Mouse (Mus musculus): ENCODE measurements around the gene Adrm1. TPM values are rescaled to one million over a fixed set of nuclear protein-coding genes. Genes with fewer than 3 reads are reported as not detected.

Adrm1 gene
- total and polyA plus RNA-seq, 3 experiments, result 287 to 312 TPM; not detected in 1

- H3K9me3 ChIP-seq (replicated peaks; ENCODE audit: insufficient read depth, low read length), result no peaks in the 10 kb centered on the region
- no peaks in the 10 kb centered on the region for H3K4me1 ChIP-seq (ENCODE audit: control insufficient read depth in 1 of 2, insufficient read depth in 2 of 2, low read length in 2 of 2)
- H3K9ac ChIP-seq (ENCODE audit: control insufficient read depth, low read depth, low read length, poor library complexity, severe bottlenecking), result no peak overlapping the region
- DNase-seq (ENCODE audit: low read depth, low spot score), result no peak
- H3K79me2 ChIP-seq (ENCODE audit: control insufficient read depth, insufficient read depth, low read length, poor library complexity), result no peaks in the 10 kb centered on the region
- no peak for TF ChIP-seq TCF12 (IDR thresholded peaks at IDR 0.05; ENCODE audit: low read depth, low read length)
- TF ChIP-seq TAL1 (IDR thresholded peaks at IDR 0.05; ENCODE audit: low read length), result no peak
- no peak for TF ChIP-seq RAD21 (IDR thresholded peaks at IDR 0.05; ENCODE audit: low read depth, low read length)
- TF ChIP-seq BHLHE40 (IDR thresholded peaks at IDR 0.05; ENCODE audit: borderline replicate concordance, low read depth, low read length), result no peak
- no peak for TF ChIP-seq ETS1 (IDR thresholded peaks at IDR 0.05; ENCODE audit: low read depth, low read length)
- no peak for TF ChIP-seq KAT2A (conservative IDR thresholded peaks at IDR 0.05; ENCODE audit: low read depth, low read length)
- no peak for TF ChIP-seq ZNF384 (IDR thresholded peaks at IDR 0.05; ENCODE audit: low read depth, low read length)
- TF ChIP-seq MAZ (IDR thresholded peaks at IDR 0.05; ENCODE audit: low read depth, low read length), result no peak
- TF ChIP-seq EP300 (IDR thresholded peaks at IDR 0.05; ENCODE audit: low read depth in 1 of 2, low read length in 2 of 2), result no peak
- no peak for TF ChIP-seq CTCF (IDR thresholded peaks at IDR 0.05 in 2 of 3, conservative IDR thresholded peaks at IDR 0.05 in 1 of 3; ENCODE audit: control insufficient read depth in 1 of 3, insufficient read depth in 1 of 3, low read depth in 2 of 3, low read length in 3 of 3, poor library complexity in 1 of 3, severe bottlenecking in 1 of 3)
- no peak for TF ChIP-seq ZKSCAN1 (IDR thresholded peaks at IDR 0.05; ENCODE audit: low read depth, low read length)
- TF ChIP-seq ELF1 (IDR thresholded peaks at IDR 0.05; ENCODE audit: low read depth, low read length), result no peak
- TF ChIP-seq ZC3H11A (IDR thresholded peaks at IDR 0.05; ENCODE audit: low read depth, low read length), result no peak
- no peak for TF ChIP-seq SIN3A (IDR thresholded peaks at IDR 0.05; ENCODE audit: low read length)
- TF ChIP-seq POLR2AphosphoS5 (IDR thresholded peaks at IDR 0.05; ENCODE audit: borderline replicate concordance, low read depth, low read length), result no peak
- no peak overlapping the region for H3K27ac ChIP-seq (ENCODE audit: control insufficient read depth, low read depth, low read length)
- no peaks in the 10 kb centered on the region for H3K27me3 ChIP-seq (ENCODE audit: control insufficient read depth in 1 of 2, insufficient read depth in 2 of 2, low read length in 2 of 2)
- H3K36me3 ChIP-seq (ENCODE audit: control insufficient read depth in 1 of 2, insufficient read depth in 2 of 2, low read length in 2 of 2), result no peaks in the 10 kb centered on the region
- no peak overlapping the region for H3K4me3 ChIP-seq (ENCODE audit: control insufficient read depth in 1 of 2, insufficient read depth in 1 of 2, low read depth in 2 of 2, low read length in 2 of 2)
Measured at GRCm38 (mm10) chr2:180197323-180198037, 26.2 kb downstream of the Adrm1 start.

GRCm38 (mm10) chr2:180198782-180199181, 27.5 kb downstream of the Adrm1 start:
- no peak overlapping the region for H3K4me3 ChIP-seq (ENCODE audit: control insufficient read depth in 1 of 2, insufficient read depth in 1 of 2, low read depth in 2 of 2, low read length in 2 of 2)
- H3K4me1 ChIP-seq (ENCODE audit: control insufficient read depth in 1 of 2, insufficient read depth in 2 of 2, low read length in 2 of 2), result no peaks in the 10 kb centered on the region
- H3K79me2 ChIP-seq (ENCODE audit: control insufficient read depth, insufficient read depth, low read length, poor library complexity), result no peaks in the 10 kb centered on the region
- DNase-seq (ENCODE audit: low read depth, low spot score), result no peak
- no peaks in the 10 kb centered on the region for H3K9me3 ChIP-seq (replicated peaks; ENCODE audit: insufficient read depth, low read length)
- H3K27me3 ChIP-seq (ENCODE audit: control insufficient read depth in 1 of 2, insufficient read depth in 2 of 2, low read length in 2 of 2), result no peaks in the 10 kb centered on the region
- H3K36me3 ChIP-seq (ENCODE audit: control insufficient read depth in 1 of 2, insufficient read depth in 2 of 2, low read length in 2 of 2), result no peaks in the 10 kb centered on the region
- no peak overlapping the region for H3K9ac ChIP-seq (ENCODE audit: control insufficient read depth, low read depth, low read length, poor library complexity, severe bottlenecking)
- H3K27ac ChIP-seq (ENCODE audit: control insufficient read depth, low read depth, low read length), result no peak overlapping the region
- TF ChIP-seq MYB (IDR thresholded peaks at IDR 0.05; ENCODE audit: low read depth, low read length), result no peak
- TF ChIP-seq CHD1 (IDR thresholded peaks at IDR 0.05; ENCODE audit: low read depth, low read length), result no peak
- TF ChIP-seq TAL1 (IDR thresholded peaks at IDR 0.05; ENCODE audit: low read length), result no peak

All from MEL (cell line).